Mouse (Mus musculus): ENCODE results near the gene Aip.

- TF ChIP-seq HCFC1 (IDR thresholded peaks at IDR 0.05; ENCODE audit: borderline replicate concordance, insufficient read depth, low read length): no peak
- TF ChIP-seq ZNF384 (IDR thresholded peaks at IDR 0.05; ENCODE audit: low read depth, low read length): no peak
- TF ChIP-seq MAFK (IDR thresholded peaks at IDR 0.05; ENCODE audit: insufficient read depth, low read depth, low read length): no peak
These were observed 8.7 kb downstream of the Aip start for GRCm38 (mm10) chr19:4117006-4117405.
